Mouse (Mus musculus) liver, postnatal 0 days (tissue): ENCODE measurements around the gene Faxc.

Experiments
- CTCF ChIP-seq: sonication (generic); IDR thresholded peaks from 2 replicates; pipeline ENCODE4 v1.5.1; 2016; ENCODE audit warnings: antibody characterized with exemption, low read depth
- EP300 ChIP-seq: IDR thresholded peaks from 2 replicates; pipeline ENCODE4 v1.6.1; 2016; ENCODE audit warnings: antibody characterized with exemption, low read depth, mild to moderate bottlenecking

- TF ChIP-seq CTCF (no peak), EP300 (no peak)
These were observed 872 bp downstream of the Faxc start for GRCm38 (mm10) chr4:21931772-21932630.
